Mouse (Mus musculus) kidney, postnatal 10 days (tissue): Measurements from ENCODE around the gene Hspb8.
"Not testable (repeated sequence)": the region's sequence is repeated elsewhere in the genome, so short reads cannot be mapped to it uniquely, and the experiment has no call there.

Experiments
- DNase-seq: peaks from one replicate; pipeline ENCODE4 v3.0.0; 2021; ENCODE audit warnings: mixed read lengths

Hspb8 gene

GRCm38 (mm10) chr5:116387302-116387935 lies 35.2 kb downstream of the Hspb8 start:
- DNase-seq, result no peak

DNA sequence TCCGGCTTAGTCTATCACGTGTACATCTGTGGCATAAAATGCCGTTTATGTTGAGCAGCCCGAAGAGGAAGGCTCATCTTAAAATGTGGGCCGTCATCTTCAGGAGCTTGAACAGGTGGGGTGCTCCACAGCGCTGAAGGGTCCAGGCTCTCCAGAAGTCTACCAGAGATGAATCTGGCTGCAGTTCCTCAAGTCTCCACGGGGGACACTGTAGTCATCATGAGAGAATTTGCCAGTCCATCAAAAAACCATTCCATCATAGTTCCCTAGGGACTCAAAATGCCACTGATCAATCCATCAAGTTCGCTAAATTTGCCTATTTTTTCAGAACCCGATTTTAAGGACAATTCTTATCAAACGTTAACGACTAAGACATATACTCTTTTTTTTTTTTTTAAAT lies 36.6 kb downstream of the Hspb8 start:
- DNase-seq, result peak; percentile 73

DNA sequence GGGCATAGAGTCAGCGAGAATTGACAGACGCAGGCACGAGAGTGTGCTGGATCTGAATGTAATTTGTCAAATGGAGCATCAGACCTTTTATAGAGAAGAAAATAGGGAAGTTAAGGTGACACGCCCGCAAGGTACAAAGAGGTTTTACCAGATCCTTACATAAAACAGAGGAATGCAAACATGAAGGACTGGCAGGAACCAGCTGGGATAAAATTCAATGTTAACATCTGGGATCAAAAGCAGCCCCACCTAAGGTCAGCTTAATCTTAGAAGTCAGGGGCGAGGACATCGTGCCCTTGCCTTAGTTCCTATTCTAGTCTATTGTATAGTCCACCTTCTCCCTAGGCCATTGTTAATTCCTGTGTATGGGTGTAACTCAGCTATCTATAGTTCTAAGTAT lies 40.0 kb downstream of the Hspb8 start:
- not testable (repeated sequence) for DNase-seq

- DNase-seq, result peak; percentile 20
These were observed 40.9 kb downstream of the Hspb8 start for GRCm38 (mm10) chr5:116381726-116382125.

- DNase-seq, result peak; percentile 18
These were observed 41.4 kb downstream of the Hspb8 start for GRCm38 (mm10) chr5:116381217-116381616.

DNA sequence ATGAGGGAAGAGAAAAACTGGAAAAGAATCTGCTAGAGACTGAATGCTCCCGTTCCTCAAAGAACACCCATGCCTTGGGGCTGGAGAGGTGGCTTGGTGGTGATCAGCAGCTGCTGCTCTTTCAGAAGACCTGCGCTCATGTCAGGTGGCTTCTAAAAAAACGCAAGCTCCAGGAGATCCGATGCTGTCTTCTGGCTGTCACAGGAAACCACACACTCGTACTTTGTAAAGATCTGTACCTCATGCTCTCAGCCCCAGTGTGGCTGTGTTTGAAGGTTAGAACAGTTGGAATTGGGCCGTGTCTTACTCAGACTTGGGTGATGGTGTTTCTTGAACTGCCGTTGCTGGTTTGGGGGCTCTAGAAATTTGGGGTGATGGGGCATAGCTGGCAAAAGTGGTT lies 42.3 kb downstream of the Hspb8 start:
- DNase-seq, result no peak

GRCm38 (mm10) chr5:116378872-116379271 lies 43.8 kb downstream of the Hspb8 start:
- DNase-seq, result no peak

DNA sequence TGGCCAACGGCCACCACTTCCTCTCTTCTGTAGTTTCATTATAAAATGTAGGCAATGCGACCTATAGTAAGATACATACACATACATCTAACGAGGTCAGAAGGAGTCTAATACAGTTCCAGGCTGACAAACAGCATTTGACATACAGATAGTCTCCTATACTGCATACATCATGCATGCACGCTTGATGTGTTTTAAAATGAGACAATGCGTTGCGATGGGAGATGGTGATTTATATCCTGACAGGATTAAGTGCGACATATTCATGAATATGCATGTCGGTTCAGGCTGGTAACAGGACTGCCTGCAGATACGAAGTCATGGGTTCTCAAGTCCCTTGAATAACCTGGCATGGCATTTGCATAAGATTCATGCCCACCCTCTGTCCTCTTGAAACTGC lies 54.7 kb downstream of the Hspb8 start:
- no peak for DNase-seq

DNA sequence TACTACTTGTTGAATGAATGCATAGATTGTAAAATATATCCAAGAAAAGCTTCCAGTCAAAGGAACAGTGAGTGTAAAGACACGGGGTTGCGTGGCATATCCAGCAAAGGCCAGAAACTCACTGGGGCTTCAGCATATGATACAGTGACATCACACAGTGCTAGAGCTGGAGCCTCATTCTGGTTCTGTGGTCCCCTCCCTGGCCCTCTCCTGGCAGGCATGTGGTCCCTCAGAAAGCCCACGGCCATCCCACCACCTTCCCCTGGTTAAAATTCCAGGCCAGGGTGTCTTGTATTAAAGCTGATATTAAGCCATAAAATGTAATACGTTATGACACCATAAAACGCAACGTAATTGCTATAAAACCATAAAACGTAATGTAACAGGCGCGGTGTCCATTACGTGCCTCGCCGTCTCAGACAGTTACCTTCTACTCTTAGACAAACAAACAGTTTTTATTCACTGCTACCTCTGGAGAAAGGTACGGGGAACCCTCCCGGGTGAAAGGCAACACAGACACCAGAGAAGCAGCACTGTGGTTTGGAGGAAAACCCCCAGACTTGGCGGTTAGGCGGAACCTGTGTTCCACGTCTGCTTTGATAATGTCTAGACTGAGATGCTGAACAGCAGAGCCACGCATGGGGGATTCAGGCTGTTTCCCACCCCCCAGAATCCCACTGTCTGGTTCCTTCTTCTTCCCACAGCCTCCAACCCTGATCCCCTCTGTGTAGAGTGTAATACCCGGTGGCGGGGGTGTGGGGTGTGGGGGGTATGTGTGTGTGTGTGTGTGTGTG lies 55.6 kb downstream of the Hspb8 start:
- DNase-seq, result no peak

DNA sequence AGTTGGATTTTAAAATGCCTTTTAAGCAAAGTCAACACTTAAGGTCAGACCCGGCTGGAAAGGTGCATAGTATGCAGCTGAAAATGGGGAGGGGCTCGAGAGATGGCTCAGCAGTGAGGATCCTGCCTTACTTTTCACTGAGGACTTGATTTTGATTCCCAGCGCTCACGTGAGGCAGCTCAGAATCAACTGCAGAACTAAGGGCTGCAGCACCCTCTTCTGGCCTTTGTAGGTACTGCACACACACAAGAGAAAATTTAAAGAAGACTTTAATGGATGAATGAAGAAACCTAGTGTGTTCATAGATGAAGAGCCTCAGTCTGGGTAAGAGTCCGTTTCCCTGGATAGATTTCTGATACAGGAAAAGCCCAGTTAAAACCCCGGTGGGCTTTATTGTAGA lies 61.3 kb downstream of the Hspb8 start:
- DNase-seq, result no peak

GRCm38 (mm10) chr5:116360751-116361150 lies 61.9 kb downstream of the Hspb8 start:
- no peak for DNase-seq
